Mouse (Mus musculus) MEL (cell line): ENCODE measurements around the gene Ankrd28. TPM values are rescaled to one million over a fixed set of nuclear protein-coding genes. Genes with fewer than 3 reads are reported as not detected.

Source experiments
- DNase-seq: peaks from one replicate; pipeline ENCODE4 v3.0.0; 2011; ENCODE audit warnings: low read depth, low spot score
- H3K27ac ChIP-seq: 2 replicates; pipeline ENCODE4 v1.5.1; 2012; ENCODE audit warnings: low read depth, mild to moderate bottlenecking, control low read depth, low read length, moderate library complexity; ENCODE audit not compliant: control insufficient read depth
- H3K27me3 ChIP-seq, 2 experiments: fragments of 150-350 bp in 1 of 2; sonication (generic) in 1 of 2; 2 replicates each; pipeline ENCODE4 v1.6.1; 2012; ENCODE audit warnings: low read length in 2 of 2, mild to moderate bottlenecking in 2 of 2, improper control_type of control experiment in 1 of 2, moderate library complexity in 1 of 2; ENCODE audit not compliant: insufficient read depth in 2 of 2, control insufficient read depth in 1 of 2
- H3K36me3 ChIP-seq, 2 experiments: 2 replicates each; pipeline ENCODE4 v1.6.1; 2012 to 2014; ENCODE audit warnings: low read length in 2 of 2, improper control_type of control experiment in 1 of 2, inconsistent platforms in 1 of 2, mild to moderate bottlenecking in 1 of 2; ENCODE audit not compliant: insufficient read depth in 2 of 2, control insufficient read depth in 1 of 2
- H3K4me1 ChIP-seq, 2 experiments: fragments of 150-350 bp in 1 of 2; sonication (generic) in 1 of 2; 2 replicates each; pipeline ENCODE4 v1.6.1; 2012; ENCODE audit warnings: low read length in 2 of 2, improper control_type of control experiment in 1 of 2, mild to moderate bottlenecking in 1 of 2; ENCODE audit not compliant: insufficient read depth in 2 of 2, control insufficient read depth in 1 of 2
- H3K4me3 ChIP-seq, 2 experiments: fragments of 150-350 bp in 1 of 2; sonication (generic) in 1 of 2; 2 replicates each; pipeline ENCODE4 v1.5.1; 2012; ENCODE audit warnings: low read depth in 2 of 2, low read length in 2 of 2, mild to moderate bottlenecking in 2 of 2, moderate library complexity in 2 of 2, control low read depth in 1 of 2, improper control_type of control experiment in 1 of 2; ENCODE audit not compliant: control insufficient read depth in 1 of 2, insufficient read depth in 1 of 2
- H3K79me2 ChIP-seq: 2 replicates; pipeline ENCODE4 v1.6.1; 2012; ENCODE audit warnings: mild to moderate bottlenecking, low read length, moderate library complexity; ENCODE audit not compliant: control insufficient read depth, poor library complexity, insufficient read depth
- H3K9ac ChIP-seq: 2 replicates; pipeline ENCODE4 v1.6.1; 2012; ENCODE audit warnings: low read depth, mild to moderate bottlenecking, control low read depth, low read length, moderate library complexity; ENCODE audit not compliant: control insufficient read depth, poor library complexity, severe bottlenecking
- H3K9me3 ChIP-seq: fragments of 150-350 bp; sonication (generic); replicated peaks from 2 replicates; pipeline ENCODE4 v1.6.1; 2012; ENCODE audit warnings: mild to moderate bottlenecking, low read length, improper control_type of control experiment, moderate library complexity; ENCODE audit not compliant: insufficient read depth
- BHLHE40 ChIP-seq: IDR thresholded peaks from 2 replicates; pipeline ENCODE4 v1.6.1; 2012; ENCODE audit warnings: low read depth, mild to moderate bottlenecking, inconsistent platforms, low read length, improper control_type of control experiment, borderline replicate concordance
- CTCF ChIP-seq, 3 experiments: IDR thresholded peaks in 2 of 3; conservative IDR thresholded peaks in 1 of 3; 2 replicates each; pipeline ENCODE4 v1.5.1; 2011 to 2012; ENCODE audit warnings: low read length in 3 of 3, low read depth in 2 of 3, mild to moderate bottlenecking in 2 of 3, improper control_type of control experiment in 1 of 3, inconsistent platforms in 1 of 3, mixed read lengths in 1 of 3, moderate library complexity in 1 of 3; ENCODE audit not compliant: control insufficient read depth in 1 of 3, insufficient read depth in 1 of 3, poor library complexity in 1 of 3, severe bottlenecking in 1 of 3
- EP300 ChIP-seq, 2 experiments: IDR thresholded peaks; 2 replicates each; pipeline ENCODE4 v1.6.1; 2011; ENCODE audit warnings: improper control_type of control experiment in 2 of 2, low read length in 2 of 2, low read depth in 1 of 2, mild to moderate bottlenecking in 1 of 2
- GABPA ChIP-seq: IDR thresholded peaks from 2 replicates; pipeline ENCODE4 v1.6.1; 2012; ENCODE audit warnings: low read depth, mild to moderate bottlenecking, inconsistent platforms, low read length, improper control_type of control experiment, moderate library complexity
- GATA1 ChIP-seq: IDR thresholded peaks from 2 replicates; pipeline ENCODE4 v1.6.1; 2011; ENCODE audit warnings: low read depth, low read length, improper control_type of control experiment
- JUND ChIP-seq: IDR thresholded peaks from 2 replicates; pipeline ENCODE4 v1.6.1; 2011; ENCODE audit warnings: low read depth, mild to moderate bottlenecking, improper control_type of control experiment, low read length
- KAT2A ChIP-seq: conservative IDR thresholded peaks from 2 replicates; pipeline ENCODE4 v1.6.1; 2012; ENCODE audit warnings: low read depth, low read length, improper control_type of control experiment, inconsistent platforms
- MAFK ChIP-seq: IDR thresholded peaks from 2 replicates; pipeline ENCODE4 v1.6.1; 2011; ENCODE audit warnings: low read depth, mild to moderate bottlenecking, low read length, improper control_type of control experiment, borderline replicate concordance
- MAX ChIP-seq: IDR thresholded peaks from 2 replicates; pipeline ENCODE4 v1.6.1; 2011; ENCODE audit warnings: low read length, improper control_type of control experiment
- MAZ ChIP-seq: IDR thresholded peaks from 2 replicates; pipeline ENCODE4 v1.6.1; 2012; ENCODE audit warnings: low read depth, mild to moderate bottlenecking, inconsistent platforms, low read length, improper control_type of control experiment
- MXI1 ChIP-seq: IDR thresholded peaks from 2 replicates; pipeline ENCODE4 v1.6.1; 2011; ENCODE audit warnings: mild to moderate bottlenecking, low read depth, low read length, improper control_type of control experiment
- MYB ChIP-seq: IDR thresholded peaks from 2 replicates; pipeline ENCODE4 v1.6.1; 2011; ENCODE audit warnings: mild to moderate bottlenecking, low read depth, low read length, improper control_type of control experiment
- MYC ChIP-seq: IDR thresholded peaks from 2 replicates; pipeline ENCODE4 v1.6.1; 2011; ENCODE audit warnings: low read depth, mild to moderate bottlenecking, low read length, improper control_type of control experiment, moderate library complexity
- NRF1 ChIP-seq: IDR thresholded peaks from 2 replicates; pipeline ENCODE4 v1.6.1; 2014; ENCODE audit warnings: low read depth, mild to moderate bottlenecking, inconsistent platforms, low read length, improper control_type of control experiment, moderate library complexity; ENCODE audit not compliant: poor library complexity, insufficient read depth, severe bottlenecking
- SIN3A ChIP-seq: IDR thresholded peaks from 2 replicates; pipeline ENCODE4 v1.6.1; 2012; ENCODE audit warnings: low read length, improper control_type of control experiment, inconsistent platforms
- SMC3 ChIP-seq: IDR thresholded peaks from 2 replicates; pipeline ENCODE4 v1.6.1; 2011; ENCODE audit warnings: low read depth, low read length, improper control_type of control experiment
- UBTF ChIP-seq: IDR thresholded peaks from 2 replicates; pipeline ENCODE4 v1.6.1; 2012; ENCODE audit warnings: low read depth, mild to moderate bottlenecking, inconsistent platforms, low read length, improper control_type of control experiment, moderate library complexity, borderline replicate concordance; ENCODE audit not compliant: insufficient read depth
- USF2 ChIP-seq, 2 experiments: IDR thresholded peaks; 2 replicates each; pipeline ENCODE4 v1.6.1; 2011 to 2012; ENCODE audit warnings: improper control_type of control experiment in 2 of 2, low read length in 2 of 2, borderline replicate concordance in 1 of 2, inconsistent platforms in 1 of 2, low read depth in 1 of 2, mild to moderate bottlenecking in 1 of 2; ENCODE audit not compliant: insufficient read depth in 1 of 2
- polyA plus RNA-seq, 2 experiments: library from polyadenylated mRNA; stranded (reverse) in 1 of 2; unstranded in 1 of 2; fragments of >175 nt in 1 of 2; fragments of >200 nt in 1 of 2; gene quantifications; 2 replicates each; pipeline versions ENCODE4 v1.2.1 to v1.2.4; 2012; ENCODE audit warnings: low replicate concordance in 2 of 2, low read depth in 1 of 2; ENCODE audit not compliant: insufficient read length in 2 of 2, insufficient read depth in 1 of 2, missing spikeins in 1 of 2
- total RNA-seq: library from RNA; depleted of rRNA; stranded (reverse); fragments of 300-350 nt; gene quantifications from 2 replicates; pipeline ENCODE4 v1.2.3, GENCODE M21; 2012

The Ankrd28 gene
- total and polyA plus RNA-seq, 3 experiments: 32.5 to 41.2 (median 38.8) TPM

DNA sequence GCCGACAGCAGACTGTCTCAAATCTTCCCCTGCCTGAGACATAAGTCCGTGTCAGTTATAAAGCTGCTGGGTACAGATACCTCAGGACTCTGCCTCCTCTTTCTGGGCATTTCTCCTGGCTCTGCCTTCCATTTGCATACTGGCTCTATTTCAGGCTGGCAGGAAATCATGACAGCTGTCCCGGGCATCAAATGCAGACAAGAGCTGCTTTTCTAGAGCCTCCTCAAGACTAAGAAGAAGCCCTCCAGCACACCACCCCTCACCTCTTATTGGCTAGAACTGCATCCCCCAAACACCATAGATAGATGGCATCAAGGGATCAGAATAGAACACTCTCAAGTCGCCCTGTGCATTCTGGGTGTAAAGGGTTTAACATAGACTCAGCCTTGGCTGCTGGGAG lies 24.2 kb upstream of the Ankrd28 start:
- Histone ChIP-seq H3K79me2 (no peaks in the 10 kb centered on the region), H3K9ac (no peak overlapping the region), H3K9me3 (no peaks in the 10 kb centered on the region), H3K4me1 (no peaks in the 10 kb centered on the region), H3K27me3 (peaks cover 0 to 9% of the 10 kb centered on the region in 2 experiments; a peak in 3 of 4 replicates), H3K27ac (no peak overlapping the region), H3K4me3 (no peak overlapping the region), H3K36me3 (no peaks in the 10 kb centered on the region)
- no peak for DNase-seq
- TF ChIP-seq MAZ (no peak), MYC (no peak), GABPA (no peak), UBTF (no peak), BHLHE40 (no peak), SIN3A (no peak)

DNA sequence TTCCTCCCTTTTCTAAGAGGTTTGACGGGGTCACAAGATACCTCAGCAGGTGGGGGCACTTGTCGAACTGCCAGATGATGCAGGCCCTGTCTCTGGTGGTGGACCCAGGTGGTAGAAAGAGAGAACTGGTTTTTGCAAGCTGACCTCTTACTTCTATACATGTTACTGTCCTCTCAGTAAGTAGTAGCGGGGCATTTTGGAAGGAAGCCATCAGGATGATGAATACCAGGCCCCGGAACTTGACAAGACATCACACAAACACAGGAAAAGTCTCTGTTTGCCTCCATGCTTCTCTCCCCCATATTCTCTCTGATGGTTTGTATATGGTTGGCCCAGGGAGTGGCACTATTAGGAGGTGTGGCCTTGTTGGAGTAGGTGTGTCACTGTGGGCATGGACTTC lies 13.1 kb upstream of the Ankrd28 start:
- no peak for DNase-seq
- Histone ChIP-seq H3K27ac (no peak overlapping the region), H3K36me3 (no peaks in the 10 kb centered on the region), H3K27me3 (no peaks in the 10 kb centered on the region; a peak in 1 of 4 replicates), H3K79me2 (no peaks in the 10 kb centered on the region), H3K4me3 (no peak overlapping the region), H3K9me3 (0 out of 2 replicates have a peak, but pooled peaks cover 1% of the 10 kb centered on the region), H3K9ac (no peak overlapping the region), H3K4me1 (no peaks in the 10 kb centered on the region)
- TF ChIP-seq MXI1 (no peak), MYB (no peak), USF2 (IDR thresholded peaks at IDR 0.05; ENCODE audit: borderline replicate concordance in 1 of 2, insufficient read depth in 1 of 2, low read depth in 1 of 2, low read length in 2 of 2) (no peak), NRF1 (no peak), CTCF (IDR thresholded peaks at IDR 0.05 in 2 of 3, conservative IDR thresholded peaks at IDR 0.05 in 1 of 3; ENCODE audit: control insufficient read depth in 1 of 3, insufficient read depth in 1 of 3, low read depth in 2 of 3, low read length in 3 of 3, poor library complexity in 1 of 3, severe bottlenecking in 1 of 3) (no peak), KAT2A (no peak), SMC3 (no peak), JUND (no peak), MAZ (no peak)

DNA sequence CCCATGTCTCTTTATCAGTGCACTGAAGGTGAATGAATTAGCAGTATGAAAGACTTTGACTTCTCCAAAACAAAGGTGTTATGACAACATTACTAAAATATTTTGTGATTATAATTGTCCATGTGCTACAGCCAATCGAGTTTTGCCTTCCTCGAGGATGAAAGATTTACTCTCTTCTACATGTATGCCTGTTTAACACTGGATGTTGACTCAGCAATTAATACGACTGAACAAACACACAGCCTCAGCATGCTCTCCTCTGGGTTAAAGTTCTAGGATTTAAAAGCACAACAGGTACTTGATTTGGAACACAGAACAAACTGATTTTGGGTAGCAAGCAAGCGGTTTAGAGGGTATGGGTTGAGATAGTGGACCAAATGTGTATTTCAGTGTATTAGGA lies 1.6 kb upstream of the Ankrd28 start:
- peak; percentile 45 for DNase-seq
- Histone ChIP-seq H3K4me3 (0 out of 4 replicates have a peak overlapping the region, but pooled peaks of 1 of the 2 experiments have one; percentile 4), H3K4me1 (peaks cover 7 to 15% of the 10 kb centered on the region in 2 experiments), H3K79me2 (peaks cover 18% of the 10 kb centered on the region), H3K27me3 (no peaks in the 10 kb centered on the region), H3K36me3 (peaks cover 0 to 19% of the 10 kb centered on the region in 2 experiments; a peak in 2 of 4 replicates), H3K27ac (no peak overlapping the region), H3K9ac (peak overlapping the region; percentile 88; the same call in 1 of the 2 replicates), H3K9me3 (no peaks in the 10 kb centered on the region)
- TF ChIP-seq MAFK (peak; percentile 83), MAX (no peak), EP300 (IDR thresholded peaks at IDR 0.05; ENCODE audit: low read depth in 1 of 2, low read length in 2 of 2) (no peak; a peak in 1 of 4 replicates), MYC (peak; percentile 65; the same call in 1 of the 2 replicates), GATA1 (peak; percentile 53)
